Mouse (Mus musculus) ovary, adult 18-20 months (tissue): ENCODE results near the gene Abcc3.

Experiments
- DNase-seq: peaks from one replicate; pipeline ENCODE4 v3.0.0; 2022; ENCODE audit warnings: low spot score, mixed read lengths

Gene Abcc3

DNA sequence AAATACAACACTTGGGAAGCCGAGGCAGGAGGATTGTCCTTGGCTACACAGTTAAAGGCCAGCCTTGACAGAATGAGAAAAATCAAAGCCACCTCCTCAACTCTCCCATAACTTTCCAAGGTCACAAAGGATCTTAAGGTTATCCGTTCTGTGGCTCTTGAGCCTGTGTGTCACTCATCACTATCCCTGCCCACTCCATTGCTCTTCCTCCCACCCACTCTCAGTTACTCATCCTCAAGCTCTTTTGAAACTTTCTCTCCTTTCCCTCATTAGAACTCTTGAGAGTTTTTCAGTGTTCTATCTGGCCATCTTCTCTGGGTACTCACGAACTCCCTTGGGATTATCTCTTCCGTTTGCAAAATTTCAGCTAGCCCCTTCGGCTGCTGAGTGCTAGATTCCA, 68.2 kb downstream of the Abcc3 start:
- DNase-seq = no peak

DNA sequence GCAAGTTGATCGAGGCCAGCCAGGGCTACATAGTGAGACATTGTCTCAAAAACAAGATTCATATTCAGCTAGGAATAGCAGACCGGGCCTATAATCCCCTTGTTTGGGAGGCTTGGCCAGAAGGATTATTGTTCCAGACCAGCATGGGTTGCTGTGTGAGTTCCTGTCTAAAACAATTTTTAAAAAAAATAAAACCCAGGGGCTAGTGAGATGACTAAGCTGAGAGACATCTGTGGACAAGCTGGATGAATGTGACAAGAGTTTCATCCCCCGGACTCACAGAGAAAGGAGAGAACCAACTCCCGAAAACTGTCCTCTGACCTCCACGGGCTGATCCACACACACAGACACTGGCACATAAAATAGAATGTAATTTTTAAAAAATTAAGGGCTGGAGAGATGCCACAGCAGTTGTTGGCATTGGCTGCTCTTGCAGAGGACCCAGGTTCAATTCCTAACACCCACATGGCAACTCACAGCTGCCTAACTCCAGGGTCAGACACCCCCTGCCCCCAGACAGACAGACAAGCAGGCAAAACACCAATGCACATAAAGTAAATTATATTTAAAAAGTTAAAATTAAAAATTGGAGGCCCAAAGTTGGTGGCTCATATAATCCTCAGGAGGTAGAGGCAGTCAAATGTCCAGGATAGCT, 69.4 kb downstream of the Abcc3 start:
- no peak for DNase-seq

DNA sequence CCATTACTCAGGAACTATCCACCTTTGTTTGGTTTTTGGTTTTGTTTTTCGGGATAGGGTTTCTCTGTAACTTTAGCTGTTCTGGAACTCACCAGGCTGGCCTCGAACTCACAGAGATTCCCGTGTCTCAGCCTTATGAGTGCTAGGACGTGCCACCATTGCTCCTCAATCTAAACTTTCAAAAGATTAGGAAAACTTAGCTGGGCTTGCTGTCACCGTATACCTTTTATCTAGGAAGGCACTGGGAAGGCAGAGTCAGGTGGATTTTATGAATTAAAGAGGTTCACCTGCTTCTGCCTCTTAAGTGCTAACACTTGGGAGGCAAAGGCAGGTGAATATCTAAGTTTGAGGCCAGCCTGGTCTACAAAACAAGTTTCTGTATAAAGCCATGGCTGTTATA, 70.2 kb downstream of the Abcc3 start:
- DNase-seq = no peak

DNA sequence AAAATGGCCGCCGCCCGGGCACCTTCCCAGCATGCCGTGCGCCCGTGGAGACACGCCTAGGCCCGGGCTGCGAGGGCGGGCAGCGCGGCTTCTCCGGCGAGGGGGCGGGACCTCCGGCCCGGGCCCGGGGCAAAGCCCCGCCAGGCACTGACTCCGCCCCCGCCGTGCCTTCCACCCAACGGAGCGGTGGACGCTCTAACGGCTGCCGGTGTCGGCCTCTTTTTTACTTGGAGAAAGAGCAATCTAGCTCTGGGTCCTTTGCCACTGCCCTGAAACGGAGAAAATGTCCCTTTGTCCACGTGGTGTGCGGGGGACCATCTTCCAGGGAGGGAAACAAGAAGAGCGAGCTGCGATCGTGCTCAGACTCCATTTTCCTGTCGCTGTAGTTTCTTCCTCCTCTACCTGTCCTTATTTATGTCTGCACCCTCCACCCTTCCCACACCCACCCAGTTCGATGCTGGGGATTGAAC, 70.8 kb downstream of the Abcc3 start, which contains the start of gene Luc7l3:
Gene Luc7l3, minus strand, starts transcription at position 58 of the 470 bp plus-strand sequence.
- DNase-seq = peak; percentile 88

DNA sequence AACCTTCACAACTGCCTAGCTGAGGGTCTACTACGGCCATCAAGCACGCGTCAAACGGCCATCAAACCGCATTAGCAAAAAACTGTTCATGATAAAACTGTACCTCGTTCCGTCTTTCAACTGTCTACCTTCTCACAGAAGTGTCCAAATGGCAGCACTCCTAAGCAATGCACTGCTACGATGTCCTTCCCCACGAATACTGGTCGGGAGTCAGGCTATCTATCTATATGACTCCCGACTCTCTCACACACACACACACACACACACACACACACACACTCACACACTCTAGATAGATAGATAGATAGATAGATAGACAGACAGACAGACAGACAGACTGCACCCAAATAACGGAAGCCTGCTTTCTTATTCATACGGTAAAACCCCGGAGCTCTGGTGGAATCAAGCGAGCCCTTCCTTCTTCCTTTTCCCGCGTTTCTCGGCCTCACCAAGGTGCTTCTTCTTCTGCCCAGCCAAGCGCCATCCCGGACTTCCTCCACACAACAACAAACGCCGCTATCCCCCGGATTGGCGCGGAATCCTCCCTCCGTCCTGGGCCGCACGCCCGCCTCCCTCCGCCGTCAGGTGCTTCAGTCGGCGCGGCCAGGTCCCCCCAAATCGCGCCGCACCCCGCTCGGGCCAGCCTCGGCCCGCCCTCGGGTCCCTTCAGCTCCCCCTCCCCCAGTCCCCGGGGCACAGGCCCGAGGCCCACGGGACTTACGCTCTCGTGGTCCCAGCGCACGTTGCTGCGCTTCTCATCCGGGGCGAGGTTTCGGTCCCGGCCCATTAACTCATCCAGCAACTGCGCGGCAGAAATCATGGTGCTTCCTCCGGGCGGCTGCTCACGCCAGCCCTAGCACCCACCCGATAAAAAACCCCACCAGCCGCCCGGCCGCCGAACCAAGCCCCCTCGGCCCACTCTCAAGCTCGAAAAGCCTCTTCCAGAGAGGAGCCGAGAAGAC, 71.5 kb downstream of the Abcc3 start:
- DNase-seq = no peak

DNA sequence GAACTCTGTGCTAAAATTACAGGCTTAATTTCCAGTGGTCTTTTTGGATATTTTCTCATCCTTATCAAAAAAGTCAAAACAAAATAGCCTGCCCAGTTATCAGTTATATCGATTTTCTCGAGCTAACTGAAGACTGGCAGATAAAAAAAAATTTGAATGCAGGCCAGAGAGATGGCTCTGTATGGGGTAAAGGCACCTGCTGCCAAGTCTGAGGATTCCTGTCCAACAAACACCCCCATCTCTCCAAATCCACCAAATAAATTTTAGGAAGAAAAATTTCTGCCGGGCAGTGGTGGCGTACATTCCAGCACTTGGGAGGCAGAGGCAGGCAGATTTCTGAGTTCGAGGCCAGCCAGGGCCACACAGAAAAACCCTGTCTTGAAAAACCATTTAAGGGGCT, 74.7 kb downstream of the Abcc3 start:
- DNase-seq = no peak

DNA sequence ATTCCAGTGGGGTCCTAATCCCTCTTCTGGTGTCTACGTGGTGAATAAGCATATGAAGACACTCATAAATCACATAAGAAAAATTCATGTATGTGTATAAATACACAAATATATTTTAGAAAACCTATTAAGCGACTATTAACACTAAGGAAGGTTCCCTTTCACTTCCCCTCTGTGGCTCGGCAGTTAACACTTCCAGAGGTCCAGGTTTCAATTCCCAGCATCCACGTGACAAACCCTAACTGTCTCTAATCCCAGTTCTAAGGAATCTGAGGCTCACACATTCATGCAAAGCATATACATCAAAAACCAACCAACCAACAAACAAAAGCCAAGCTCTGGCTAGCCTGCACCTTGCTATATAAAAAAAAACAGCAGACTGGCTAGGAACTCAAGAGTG, 75.3 kb downstream of the Abcc3 start:
- no peak for DNase-seq

DNA sequence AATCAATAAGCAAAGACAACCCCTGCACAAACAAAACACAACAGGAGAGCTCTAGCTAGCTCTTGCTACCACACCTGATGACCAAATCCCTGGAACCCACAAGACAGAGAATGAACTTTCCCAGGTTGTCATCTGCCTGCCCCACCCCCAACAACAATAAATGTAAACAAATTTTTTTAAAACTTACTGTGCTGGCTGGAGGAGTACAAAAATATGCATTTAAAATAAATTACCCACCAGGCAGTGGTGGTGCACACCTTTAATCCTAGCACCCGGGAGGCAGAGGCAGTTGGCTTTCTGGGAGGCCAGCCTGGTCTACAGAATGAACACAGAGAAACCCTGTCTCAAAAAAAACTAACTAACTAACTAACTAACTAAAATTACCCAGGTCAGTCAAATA, 75.8 kb downstream of the Abcc3 start:
- no peak for DNase-seq

DNA sequence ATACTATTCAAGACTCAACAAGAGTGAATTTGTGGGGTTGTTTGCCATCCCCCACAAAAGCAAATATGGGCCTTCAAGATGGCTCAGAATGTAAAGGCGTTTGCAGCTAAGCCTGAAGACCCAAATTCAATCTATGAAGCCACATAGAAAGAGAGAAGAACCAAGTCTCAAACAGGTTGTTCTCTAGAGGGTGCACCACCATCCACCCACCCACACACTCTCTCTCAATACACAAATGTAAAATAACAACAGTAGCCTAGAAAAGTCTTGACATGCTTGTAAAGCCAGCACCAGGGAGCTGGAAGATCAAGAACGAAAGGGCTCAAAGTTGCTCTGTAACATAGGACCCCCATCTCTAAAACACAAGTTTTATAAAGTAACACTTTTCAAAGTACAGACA, 76.3 kb downstream of the Abcc3 start:
- no peak for DNase-seq

DNA sequence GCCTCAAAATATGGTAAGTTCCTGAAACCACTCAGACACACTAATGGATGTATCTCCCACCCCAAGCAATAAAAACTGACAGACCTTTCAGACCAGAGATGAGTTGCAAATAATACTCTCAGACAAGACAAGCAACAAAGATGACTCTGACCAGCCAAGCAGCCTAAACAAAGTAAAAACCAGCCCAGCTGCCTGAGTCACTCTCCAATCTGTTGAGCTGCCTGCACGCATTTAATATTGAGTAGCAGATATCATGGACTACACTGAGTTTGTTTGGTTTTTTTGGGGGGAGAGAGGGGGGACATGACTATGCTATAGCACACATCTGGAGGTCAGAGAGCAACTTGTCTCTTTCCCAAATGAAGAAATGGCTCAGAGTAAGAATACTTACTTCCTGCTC, 77.5 kb downstream of the Abcc3 start:
- DNase-seq = no peak

DNA sequence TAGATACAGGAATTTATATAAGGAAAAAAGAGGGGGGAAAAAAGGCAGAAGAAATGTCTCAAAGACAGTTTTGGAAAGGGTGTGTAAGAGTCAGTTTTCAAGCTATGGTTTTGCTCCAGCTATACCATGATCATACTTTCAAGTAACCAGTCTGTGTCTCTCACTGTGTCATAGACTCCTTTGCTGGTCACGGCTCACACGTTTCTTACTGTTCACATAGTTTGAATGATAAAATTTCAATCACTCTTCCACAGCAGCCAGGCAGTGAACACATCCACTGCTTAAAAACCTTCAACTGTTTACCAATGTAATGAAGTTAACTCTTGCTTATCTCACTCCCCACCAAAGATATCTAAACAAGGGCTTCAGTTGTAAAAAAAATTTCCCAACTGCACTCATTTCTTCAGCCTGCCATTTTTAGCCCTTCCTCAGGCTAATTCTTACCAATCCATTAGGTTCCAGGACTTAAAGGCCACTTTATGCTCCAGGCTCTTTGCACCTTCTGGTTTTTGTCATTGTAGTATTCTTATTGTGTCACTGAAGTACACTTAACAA, 78.6 kb downstream of the Abcc3 start:
- no peak for DNase-seq

DNA sequence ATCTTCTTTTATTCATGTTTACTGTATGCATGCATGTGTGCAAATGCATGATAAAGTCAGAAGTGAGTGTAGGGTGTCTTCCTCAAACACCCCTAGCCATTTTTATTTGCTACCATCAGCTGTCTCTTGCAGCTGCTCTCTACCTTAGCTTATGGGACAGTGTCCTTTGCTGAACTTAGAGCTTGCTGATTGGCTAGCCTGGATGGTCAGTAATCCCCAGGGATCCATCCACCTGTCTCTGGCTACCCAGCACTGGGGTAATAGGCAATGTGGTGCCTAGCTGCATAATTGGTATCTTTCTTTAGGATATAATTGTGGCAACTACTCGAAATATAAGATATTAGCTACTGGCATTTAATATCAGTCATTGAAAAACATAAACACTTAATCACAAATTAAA, 80.1 kb downstream of the Abcc3 start:
- DNase-seq = no peak

DNA sequence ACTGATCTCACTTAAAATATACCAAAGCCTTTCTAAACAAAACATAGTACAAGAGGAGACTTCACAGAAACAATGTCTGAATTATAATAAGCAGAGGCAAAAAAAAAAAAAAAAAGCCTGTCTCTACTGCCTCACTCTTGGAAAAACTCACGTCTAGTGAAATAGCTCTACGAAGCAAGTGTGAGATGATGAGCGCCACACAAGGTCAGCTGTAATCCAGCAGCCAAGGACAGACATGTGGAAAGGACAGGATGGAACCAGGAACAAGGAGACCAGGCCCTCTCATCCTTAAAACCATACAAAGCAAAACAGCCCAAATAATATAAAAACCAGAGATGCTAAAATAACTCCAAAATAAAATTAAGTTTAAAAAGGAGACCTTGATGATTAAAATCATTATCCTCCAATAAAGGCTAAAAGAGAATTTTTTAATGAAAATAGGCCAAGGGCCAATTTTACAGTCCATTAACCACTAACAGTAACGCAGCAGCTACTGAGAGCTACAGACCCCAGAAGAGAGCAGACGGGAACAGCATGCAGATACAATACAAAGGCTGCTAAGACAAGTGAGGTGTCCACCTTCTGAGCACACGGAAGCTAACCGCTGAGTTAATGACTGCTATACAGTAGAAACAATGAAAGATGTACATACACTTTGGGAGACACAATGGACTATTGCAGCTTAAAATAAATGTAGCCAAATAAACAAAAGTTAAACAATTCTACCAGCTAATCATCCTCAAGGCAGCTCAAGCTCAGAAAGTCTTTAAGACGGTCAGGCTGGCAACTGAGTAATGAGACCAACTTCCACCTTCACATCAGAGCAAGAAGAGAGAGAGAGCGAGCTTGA, 97.6 kb downstream of the Abcc3 start:
- DNase-seq = no peak
